Mouse (Mus musculus): ENCODE measurements around the gene Bricd5.

GRCm38 (mm10) chr17:24485090-24485860 is 11.6 kb downstream of the Bricd5 start:
- TF ChIP-seq RAD21 (IDR thresholded peaks at IDR 0.05; ENCODE audit: low read depth, low read length) (no peak), CTCF (conservative IDR thresholded peaks at IDR 0.05 in 1 of 2, IDR thresholded peaks at IDR 0.05 in 1 of 2; ENCODE audit: low read depth in 2 of 2, low read length in 2 of 2) (no peak), HCFC1 (IDR thresholded peaks at IDR 0.05; ENCODE audit: low read depth, low read length) (no peak)
